Mouse (Mus musculus) fibroblast of lung, adult 2 months (primary cell): ENCODE data around the gene Zmym3.
"Not testable (repeated sequence)": the region's sequence is repeated elsewhere in the genome, so short reads cannot be mapped to it uniquely, and the experiment has no call there.

Experiments used
- DNase-seq: peaks from one replicate; pipeline ENCODE4 v3.0.0-alpha.2; 2011; ENCODE audit warnings: low read depth

Gene Zmym3

DNA sequence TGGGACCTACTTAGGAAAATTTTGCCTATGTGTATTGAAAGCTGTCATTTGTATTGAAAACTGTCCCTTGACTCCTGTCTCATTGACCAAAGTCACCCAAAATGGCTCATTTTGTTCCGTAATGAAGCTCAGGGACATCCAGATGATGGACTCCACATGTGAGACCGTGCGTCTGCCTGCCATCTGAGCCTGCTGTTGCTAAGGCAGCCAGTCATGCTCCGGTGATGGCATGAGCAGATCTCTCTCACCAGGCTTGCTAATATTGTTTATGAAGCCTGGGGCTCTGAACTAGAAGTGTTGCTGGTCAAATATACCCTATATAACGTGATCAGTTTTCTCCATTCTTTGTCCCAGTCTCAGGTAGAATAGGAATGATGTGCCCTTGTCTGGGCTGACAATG is 47.7 kb downstream of the Zmym3 start:
- DNase-seq: no peak

DNA sequence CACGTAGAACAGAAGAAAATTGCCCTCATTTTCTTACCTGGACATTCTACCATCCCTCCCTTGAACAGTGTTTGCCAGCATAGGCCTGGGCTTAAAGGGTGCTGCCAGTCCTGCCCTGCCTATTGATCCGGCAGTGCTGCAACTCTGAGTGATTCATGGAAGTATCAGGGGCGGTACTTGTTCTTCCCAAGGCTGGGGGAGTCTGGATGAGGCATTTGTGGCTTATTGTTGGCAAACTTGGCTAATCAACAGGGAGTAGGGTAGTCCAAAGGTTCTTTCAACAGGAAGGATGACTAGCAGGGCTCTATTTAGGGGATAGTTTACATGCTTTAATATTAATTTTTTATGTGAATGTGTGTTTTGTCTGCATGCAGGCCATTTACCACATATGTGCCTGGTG is 50.1 kb downstream of the Zmym3 start:
- no peak for DNase-seq

DNA sequence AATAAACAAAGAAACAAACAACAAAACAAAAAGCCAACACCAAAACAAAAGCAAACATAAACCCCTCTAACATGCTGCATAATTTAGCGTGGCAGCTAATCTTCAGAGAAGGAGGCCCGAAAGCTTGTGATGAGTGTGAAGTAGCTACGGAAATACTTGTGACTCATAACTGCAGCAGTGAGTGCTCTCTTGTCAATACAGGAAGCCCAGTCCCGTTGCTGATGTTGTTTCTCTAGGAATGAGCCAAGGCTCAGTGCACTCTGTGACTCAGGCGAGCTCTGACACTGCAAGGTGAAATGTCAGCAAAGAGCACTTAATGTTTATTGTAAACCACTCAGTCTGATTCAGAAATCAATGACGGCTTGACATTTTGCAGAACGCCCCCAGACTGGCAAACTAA is 51.6 kb downstream of the Zmym3 start:
- DNase-seq: peak; percentile 34

DNA sequence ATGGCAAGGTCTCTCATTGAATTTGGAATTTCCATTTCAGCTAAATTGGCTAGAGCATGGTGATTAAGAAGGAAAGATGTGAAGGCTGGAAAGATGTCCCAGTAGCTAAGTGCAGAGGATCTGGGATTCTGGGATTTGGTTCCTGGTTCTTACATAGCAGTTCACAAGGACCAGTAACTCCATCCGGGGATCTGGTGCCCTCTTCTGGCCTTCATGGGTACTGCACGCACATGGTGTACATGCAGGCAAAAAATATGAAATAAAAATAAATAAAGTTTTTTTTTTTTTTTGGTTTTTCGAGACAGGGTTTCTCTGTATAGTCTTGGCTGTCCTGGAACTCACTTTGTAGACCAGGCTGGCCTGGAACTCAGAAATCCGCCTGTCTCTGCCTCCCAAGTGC is 61.7 kb downstream of the Zmym3 start:
- not testable (repeated sequence) for DNase-seq
